Mouse (Mus musculus) lung, embryonic 16.5 days (tissue): ENCODE results near the gene Fgf12. TPM values are rescaled to one million over a fixed set of nuclear protein-coding genes. Genes with fewer than 3 reads are reported as not detected.

Source experiments
- ATAC-seq: fragments of 200-750 bp; cut with Nextera tagmentation; 2 replicates; pipeline ENCODE4 v1.8.0; 2017; ENCODE audit warnings: low read depth, mild to moderate bottlenecking, moderate library complexity
- H3K27ac ChIP-seq: fragments of 300-500 bp; sonication (generic); 2 replicates; pipeline ENCODE4 v1.5.1; 2014; ENCODE audit warnings: mild to moderate bottlenecking, control low read depth, low read length
- H3K27me3 ChIP-seq: fragments of 300-500 bp; sonication (generic); 2 replicates; pipeline ENCODE4 v1.6.1; 2014; ENCODE audit warnings: low read depth, low read length, mixed read lengths; ENCODE audit not compliant: control insufficient read depth, insufficient read depth
- H3K36me3 ChIP-seq: fragments of 300-500 bp; sonication (generic); 2 replicates; pipeline ENCODE4 v1.6.1; 2014; ENCODE audit warnings: low read length; ENCODE audit not compliant: control insufficient read depth, insufficient read depth
- H3K4me1 ChIP-seq: fragments of 300-500 bp; sonication (generic); replicated peaks from 2 replicates; pipeline ENCODE4 v1.6.1; 2014; ENCODE audit warnings: low read length, mixed read lengths; ENCODE audit not compliant: control insufficient read depth, insufficient read depth
- H3K4me2 ChIP-seq: fragments of 300-500 bp; sonication (generic); 2 replicates; pipeline ENCODE4 v1.6.1; 2014; ENCODE audit warnings: low read depth, low read length, control low read depth
- H3K4me3 ChIP-seq: fragments of 300-500 bp; sonication (generic); 2 replicates; pipeline ENCODE4 v1.5.1; 2014; ENCODE audit warnings: mild to moderate bottlenecking, low read length, control low read depth
- H3K9ac ChIP-seq: fragments of 300-500 bp; sonication (generic); 2 replicates; pipeline ENCODE4 v1.6.1; 2014; ENCODE audit warnings: low read length, control low read depth
- H3K9me3 ChIP-seq: fragments of 300-500 bp; sonication (generic); 2 replicates; pipeline ENCODE4 v1.6.1; 2016; ENCODE audit warnings: low read length; ENCODE audit not compliant: control insufficient read depth
- WGBS: fragments of 180-500 bp; shearing (Covaris S2); extraction: QIAGEN DNeasy Blood & Tissue Kit; methylation state at CpG from one replicate; pipeline ENCODE4 v1.1.7; 2014; 5-methylcytosine and 5-hydroxymethylcytosine counted together
- polyA plus RNA-seq: library from polyadenylated mRNA; unstranded; fragments of >200 nt; fragmentation: Nextera tagmentation; extraction: Ambion mirVana; gene quantifications from 2 replicates; pipeline ENCODE4 v1.2.1, GENCODE M21; 2015

Gene Fgf12
- polyA plus RNA-seq, 1 experiment from 2014 or later, result 2.9 TPM

DNA sequence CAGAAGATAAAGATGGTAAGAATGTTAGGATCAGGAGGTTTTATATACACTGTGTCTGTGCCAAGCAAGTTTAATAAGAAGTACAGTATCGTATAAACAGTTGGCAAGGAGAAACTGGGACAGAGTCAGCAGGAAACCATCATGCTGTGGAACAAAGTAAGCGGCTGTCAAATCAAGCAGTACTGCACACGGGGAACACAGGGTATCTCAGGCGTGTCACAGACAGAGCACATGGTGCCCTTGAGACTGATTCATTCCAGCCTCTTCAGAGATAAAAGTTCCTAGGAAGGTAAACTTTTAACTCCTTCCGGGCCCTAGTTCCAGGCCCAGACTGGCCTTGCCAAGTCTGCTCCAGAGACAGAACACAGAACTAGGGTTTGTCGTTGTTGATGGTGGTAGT, 240.4 kb downstream of the Fgf12 start:
- no peaks in the 10 kb centered on the region for H3K4me1 ChIP-seq
- no peaks in the 10 kb centered on the region for H3K27me3 ChIP-seq
- no peak overlapping the region for H3K4me2 ChIP-seq
- ATAC-seq, result no peak
- H3K27ac ChIP-seq, result no peak overlapping the region
- H3K9me3 ChIP-seq, result no peaks in the 10 kb centered on the region
- 23% methylated on average over 6 of the region's 6 CpGs for WGBS
- H3K9ac ChIP-seq, result no peak overlapping the region
- no peak overlapping the region for H3K4me3 ChIP-seq
- no peaks in the 10 kb centered on the region for H3K36me3 ChIP-seq

DNA sequence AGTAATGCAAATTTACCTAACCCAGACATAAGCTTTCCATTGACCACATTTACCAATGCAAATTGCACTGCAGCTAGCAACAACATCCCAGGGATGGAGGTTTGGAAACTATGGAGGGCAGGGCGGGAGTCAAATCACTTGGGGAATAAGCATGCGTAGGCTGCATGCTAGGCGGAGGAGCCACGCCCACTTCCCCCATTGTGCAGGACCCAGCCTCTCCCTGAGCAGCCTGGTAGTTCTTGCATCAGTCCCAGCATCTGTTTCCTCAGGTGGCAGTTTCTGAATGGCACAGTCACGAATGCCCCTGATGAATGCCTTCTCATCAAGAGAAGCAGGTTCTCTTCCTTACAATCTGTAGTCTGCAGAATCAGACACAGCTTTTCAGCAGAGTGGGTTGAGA, 241.5 kb downstream of the Fgf12 start:
- H3K27me3 ChIP-seq, result no peaks in the 10 kb centered on the region
- no peak overlapping the region for H3K9ac ChIP-seq
- no peak overlapping the region for H3K4me3 ChIP-seq
- no peaks in the 10 kb centered on the region for H3K36me3 ChIP-seq
- no peak overlapping the region for H3K27ac ChIP-seq
- H3K9me3 ChIP-seq, result no peaks in the 10 kb centered on the region
- 41% methylated on average over 5 of the region's 5 CpGs for WGBS
- ATAC-seq, result no peak
- H3K4me2 ChIP-seq, result no peak overlapping the region
- no peaks in the 10 kb centered on the region for H3K4me1 ChIP-seq

DNA sequence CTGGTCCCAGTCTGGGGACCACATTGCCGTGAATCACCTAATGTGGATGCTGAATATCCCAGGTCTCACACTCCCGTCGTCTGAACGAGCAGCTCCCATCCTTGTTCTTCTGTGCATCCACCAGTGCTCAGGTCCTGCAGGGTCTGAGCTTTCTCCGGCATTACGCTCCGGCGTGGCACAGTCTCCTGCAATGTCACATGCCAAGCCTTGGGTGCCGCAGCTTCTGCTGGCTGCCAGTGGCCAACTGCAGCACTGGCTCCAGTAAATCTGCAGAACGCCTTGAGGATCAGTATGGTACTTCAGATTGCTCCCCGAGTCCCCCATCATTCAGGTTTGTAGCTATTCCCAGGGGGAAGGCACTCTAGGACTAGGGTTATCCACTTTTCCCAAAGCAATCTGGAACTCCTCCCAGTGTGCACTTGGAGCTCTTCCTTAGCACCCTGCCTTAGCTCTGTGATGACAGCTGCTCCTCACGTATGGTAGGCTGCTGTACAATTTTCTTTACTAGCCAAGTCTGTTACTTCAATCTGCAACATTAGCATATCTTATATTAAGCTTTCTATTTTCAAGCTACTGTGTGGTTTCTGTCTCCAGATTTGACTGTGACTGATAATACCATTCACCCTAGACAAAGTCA, 254.8 kb downstream of the Fgf12 start:
- no peak for ATAC-seq
- Histone ChIP-seq H3K4me2 (no peak overlapping the region), H3K27me3 (no peaks in the 10 kb centered on the region), H3K4me3 (no peak overlapping the region), H3K27ac (no peak overlapping the region), H3K9me3 (no peaks in the 10 kb centered on the region), H3K4me1 (no peaks in the 10 kb centered on the region), H3K36me3 (no peaks in the 10 kb centered on the region), H3K9ac (no peak overlapping the region)
- WGBS, result 81% methylated on average over 12 of the region's 12 CpGs

DNA sequence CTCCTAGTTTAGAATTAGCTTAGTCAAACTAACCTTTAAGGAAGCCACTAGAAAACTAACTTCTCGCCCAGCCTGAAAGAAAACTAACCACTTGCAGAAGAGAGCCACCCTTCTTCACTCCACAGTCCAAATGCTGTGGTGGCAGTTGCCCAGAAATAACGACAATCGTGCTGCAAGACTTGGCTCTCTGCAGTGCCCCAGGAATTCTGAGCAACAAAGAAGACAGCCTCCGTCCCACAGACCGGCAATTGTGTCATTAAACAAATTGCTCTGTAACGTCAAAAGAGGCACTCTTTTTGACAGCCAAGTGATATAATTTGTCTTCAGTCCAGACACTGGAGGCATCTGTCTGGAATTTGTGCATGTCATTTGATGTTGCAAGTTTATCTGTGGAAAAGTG, 261.2 kb downstream of the Fgf12 start:
- 24% methylated on average over 6 of the region's 6 CpGs for WGBS
- 0 out of 2 replicates have a peak, but pooled peaks have one; percentile 15 for ATAC-seq
- Histone ChIP-seq H3K36me3 (no peaks in the 10 kb centered on the region), H3K4me1 (no peaks in the 10 kb centered on the region), H3K9ac (no peak overlapping the region), H3K27me3 (no peaks in the 10 kb centered on the region), H3K4me3 (no peak overlapping the region), H3K9me3 (no peaks in the 10 kb centered on the region), H3K27ac (no peak overlapping the region), H3K4me2 (peak overlapping the region; percentile 18; the same call in 1 of the 2 replicates)

DNA sequence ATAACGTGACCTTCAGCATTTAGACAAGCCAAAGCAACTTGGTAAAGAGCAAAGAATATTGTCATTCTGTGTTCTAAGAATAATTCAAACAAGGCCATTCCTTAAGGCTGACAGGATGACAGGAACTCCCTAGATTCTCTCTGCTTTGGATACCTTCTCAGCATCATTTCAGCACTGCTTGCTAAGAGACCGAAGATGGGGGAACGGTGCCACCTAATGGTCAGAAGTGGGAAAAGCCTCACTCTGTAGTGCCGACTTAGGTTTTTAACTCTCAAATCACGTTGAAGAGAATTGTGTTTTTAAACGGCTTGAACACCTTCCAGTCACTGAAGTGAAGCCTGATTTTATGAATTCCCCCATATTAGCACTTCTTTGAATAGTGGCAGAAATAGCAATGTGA, 262.4 kb downstream of the Fgf12 start:
- Histone ChIP-seq H3K9ac (no peak overlapping the region), H3K9me3 (no peaks in the 10 kb centered on the region), H3K36me3 (no peaks in the 10 kb centered on the region), H3K4me2 (no peak overlapping the region), H3K27ac (no peak overlapping the region), H3K4me1 (no peaks in the 10 kb centered on the region), H3K27me3 (no peaks in the 10 kb centered on the region), H3K4me3 (no peak overlapping the region)
- WGBS, result 9% methylated on average over 6 of the region's 6 CpGs
- ATAC-seq, result peak; percentile 52; the same call in 1 of the 2 replicates

DNA sequence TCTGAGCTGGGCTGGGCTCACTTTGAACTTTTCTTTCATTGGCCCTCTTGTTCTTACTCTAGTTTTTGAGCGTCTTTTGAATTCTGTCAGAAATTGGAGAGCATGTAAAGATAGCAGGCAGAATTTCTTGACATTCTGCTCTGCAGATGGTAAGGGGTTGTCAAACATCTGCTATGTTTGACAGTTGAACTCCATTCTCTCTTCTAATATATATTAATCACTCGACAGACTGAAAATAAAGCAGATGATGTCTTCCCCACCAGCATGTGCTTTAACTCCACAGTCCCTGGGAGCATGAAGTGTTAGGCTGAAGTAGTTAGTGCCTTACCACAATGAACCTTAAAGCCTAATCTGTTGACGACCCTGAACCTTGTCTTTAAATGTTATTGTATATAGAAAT, 267.9 kb downstream of the Fgf12 start:
- Histone ChIP-seq H3K9ac (no peak overlapping the region), H3K4me2 (no peak overlapping the region), H3K9me3 (no peaks in the 10 kb centered on the region), H3K4me1 (no peaks in the 10 kb centered on the region), H3K4me3 (no peak overlapping the region), H3K27ac (no peak overlapping the region), H3K27me3 (no peaks in the 10 kb centered on the region), H3K36me3 (no peaks in the 10 kb centered on the region)
- 61% methylated on average over 3 of the region's 3 CpGs for WGBS
- no peak for ATAC-seq

DNA sequence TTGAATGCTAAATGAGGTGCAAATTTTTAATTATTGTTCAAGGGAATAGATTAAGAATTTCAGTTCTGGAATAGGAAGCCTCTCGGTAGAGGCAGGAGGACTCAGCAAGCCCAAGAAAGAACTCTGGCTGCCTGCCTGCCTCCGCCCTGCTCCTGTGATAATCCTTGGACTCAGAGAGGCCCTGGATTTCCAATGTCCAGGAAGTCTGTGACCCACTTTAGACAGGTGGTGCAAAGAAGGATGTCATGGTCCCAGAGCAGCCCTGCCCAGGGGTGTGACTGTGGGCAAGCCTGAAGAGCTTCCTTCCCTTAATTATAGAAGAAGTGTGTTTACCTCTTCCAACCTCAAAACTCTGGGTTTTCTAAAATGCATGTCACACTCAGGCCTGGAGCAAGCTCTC, 273.8 kb downstream of the Fgf12 start:
- H3K4me3 ChIP-seq, result no peak overlapping the region
- H3K27me3 ChIP-seq, result no peaks in the 10 kb centered on the region
- H3K9me3 ChIP-seq, result no peaks in the 10 kb centered on the region
- H3K4me1 ChIP-seq, result no peaks in the 10 kb centered on the region
- no peak for ATAC-seq
- H3K27ac ChIP-seq, result no peak overlapping the region
- H3K4me2 ChIP-seq, result no peak overlapping the region
- no peak overlapping the region for H3K9ac ChIP-seq
- H3K36me3 ChIP-seq, result no peaks in the 10 kb centered on the region
- 83% methylated on average over 2 of the region's 2 CpGs for WGBS

DNA sequence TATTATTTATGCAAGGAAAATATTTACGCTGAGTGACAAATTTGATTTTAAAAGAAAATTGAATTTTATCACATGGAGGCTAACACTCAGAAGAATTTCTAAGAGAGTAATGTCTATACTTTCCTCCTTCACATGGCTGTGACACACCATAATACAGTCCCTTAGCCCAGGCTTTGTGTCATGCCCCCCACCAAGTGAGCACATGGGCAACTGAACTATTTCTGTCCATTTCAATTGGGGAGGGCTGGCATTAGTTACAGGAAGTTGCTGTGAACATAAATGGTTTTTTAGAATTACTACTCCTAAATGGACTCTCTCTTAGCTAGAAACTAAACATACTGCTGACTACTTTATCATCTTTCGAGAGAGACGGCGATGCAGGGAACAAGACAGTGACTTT, 276.2 kb downstream of the Fgf12 start:
- Histone ChIP-seq H3K4me2 (no peak overlapping the region), H3K4me3 (no peak overlapping the region), H3K9ac (no peak overlapping the region), H3K36me3 (no peaks in the 10 kb centered on the region), H3K4me1 (no peaks in the 10 kb centered on the region), H3K27me3 (no peaks in the 10 kb centered on the region), H3K27ac (no peak overlapping the region), H3K9me3 (no peaks in the 10 kb centered on the region)
- 93% methylated on average over 4 of the region's 4 CpGs for WGBS
- no peak for ATAC-seq

DNA sequence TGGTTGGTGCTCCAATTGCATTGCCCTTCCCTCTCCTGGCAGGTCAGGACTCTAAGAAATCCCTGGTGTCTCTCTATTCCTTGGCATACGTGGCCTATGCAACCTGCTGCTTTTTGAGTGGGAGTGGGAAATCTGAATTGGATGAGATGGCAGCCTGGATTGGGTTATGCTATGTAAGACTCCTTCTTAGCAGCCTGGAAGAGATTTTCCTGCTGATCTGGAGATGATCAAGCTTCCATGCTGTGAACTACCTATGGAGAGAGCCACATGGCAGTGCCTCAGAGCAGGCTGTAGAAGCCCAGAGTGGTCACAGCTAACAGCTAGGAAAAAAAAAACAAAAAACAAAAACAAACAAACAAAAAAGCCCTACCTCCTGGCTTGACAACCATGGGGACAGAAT, 277.3 kb downstream of the Fgf12 start:
- Histone ChIP-seq H3K4me2 (no peak overlapping the region), H3K27me3 (no peaks in the 10 kb centered on the region), H3K4me3 (no peak overlapping the region), H3K9ac (no peak overlapping the region), H3K36me3 (no peaks in the 10 kb centered on the region), H3K9me3 (no peaks in the 10 kb centered on the region), H3K4me1 (no peaks in the 10 kb centered on the region), H3K27ac (no peak overlapping the region)
- 76% methylated on average over 1 of the region's 1 CpGs for WGBS
- ATAC-seq, result no peak

DNA sequence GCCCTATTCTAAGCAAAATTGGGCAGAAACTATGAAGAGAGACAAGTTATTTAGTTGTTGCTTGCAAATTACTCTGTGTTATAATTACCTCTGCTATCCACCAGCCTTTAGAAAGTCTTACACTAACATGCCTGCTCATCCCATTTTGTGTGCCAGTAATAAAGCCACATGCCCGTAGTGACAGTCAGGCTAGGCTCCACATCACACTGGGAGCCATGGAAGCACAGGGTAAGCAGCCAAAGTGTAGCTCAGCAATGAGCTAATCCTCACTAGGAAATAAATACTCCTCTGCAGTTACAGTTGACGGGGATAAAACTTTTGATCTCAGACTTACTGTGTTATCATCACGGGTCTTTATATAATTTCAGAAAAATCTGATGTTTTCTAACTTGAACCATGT, 298.0 kb downstream of the Fgf12 start:
- no peak overlapping the region for H3K4me3 ChIP-seq
- H3K4me2 ChIP-seq, result no peak overlapping the region
- no peaks in the 10 kb centered on the region for H3K4me1 ChIP-seq
- no peak overlapping the region for H3K27ac ChIP-seq
- H3K9me3 ChIP-seq, result no peaks in the 10 kb centered on the region
- no peak for ATAC-seq
- WGBS, result 70% methylated on average over 3 of the region's 3 CpGs
- H3K36me3 ChIP-seq, result no peaks in the 10 kb centered on the region
- H3K27me3 ChIP-seq, result no peaks in the 10 kb centered on the region
- no peak overlapping the region for H3K9ac ChIP-seq
